Mouse (Mus musculus) embryonic facial prominence, embryonic 12.5 days (tissue): ENCODE measurements around the gene Nsmce4a. TPM values are rescaled to one million over a fixed set of nuclear protein-coding genes. Genes with fewer than 3 reads are reported as not detected.

ENCODE experiments used
- ATAC-seq: fragments of 200-750 bp; cut with Nextera tagmentation; 2 replicates; pipeline ENCODE4 v1.8.0; 2017; ENCODE audit not compliant: insufficient number of reproducible peaks, insufficient read depth, low FRiP score, low TSS enrichment
- H3K27ac ChIP-seq: fragments of 300-500 bp; sonication (generic); 2 replicates; pipeline ENCODE4 v1.5.1; 2016; ENCODE audit warnings: mild to moderate bottlenecking
- H3K27me3 ChIP-seq: fragments of 300-500 bp; sonication (generic); 2 replicates; pipeline ENCODE4 v1.6.1; 2016; ENCODE audit warnings: mild to moderate bottlenecking, moderate library complexity
- H3K36me3 ChIP-seq: fragments of 300-500 bp; sonication (generic); 2 replicates; pipeline ENCODE4 v1.6.1; 2016; ENCODE audit warnings: mild to moderate bottlenecking
- H3K4me1 ChIP-seq: fragments of 300-500 bp; sonication (generic); 2 replicates; pipeline ENCODE4 v1.6.1; 2016
- H3K4me2 ChIP-seq: fragments of 300-500 bp; sonication (generic); replicated peaks from 2 replicates; pipeline ENCODE4 v1.6.1; 2016; ENCODE audit warnings: mild to moderate bottlenecking, moderate library complexity
- H3K4me3 ChIP-seq: fragments of 300-500 bp; sonication (generic); 2 replicates; pipeline ENCODE4 v1.5.1; 2016; ENCODE audit warnings: mild to moderate bottlenecking
- H3K9ac ChIP-seq: fragments of 300-500 bp; sonication (generic); 2 replicates; pipeline ENCODE4 v1.6.1; 2016; ENCODE audit warnings: mild to moderate bottlenecking, moderate library complexity
- H3K9me3 ChIP-seq: fragments of 300-500 bp; sonication (generic); 2 replicates; pipeline ENCODE4 v1.6.1; 2016; ENCODE audit warnings: mild to moderate bottlenecking, moderate library complexity
- WGBS: fragments of 180-500 bp; shearing (Covaris S2); methylation state at CpG from one replicate; pipeline ENCODE4 v1.1.7; 2016; 5-methylcytosine and 5-hydroxymethylcytosine counted together
- polyA plus RNA-seq: library from polyadenylated mRNA; unstranded; fragments of >200 nt; fragmentation: Nextera tagmentation; extraction: Ambion mirVana; gene quantifications from 2 replicates; pipeline ENCODE4 v1.2.1, GENCODE M21; 2016

The Nsmce4a gene
- 189 and 194 TPM in 2 replicates for polyA plus RNA-seq

GRCm38 (mm10) chr7:130572821-130573220 lies at the start of gene Nsmce4a:
Gene Nsmce4a, minus strand, starts transcription at chr7:130573118.
- H3K36me3 ChIP-seq: no peaks in the 10 kb centered on the region
- no peak for ATAC-seq
- no peak within 1 kb of the TSS for H3K4me3 ChIP-seq
- no peaks in the 10 kb centered on the region for H3K27me3 ChIP-seq
- H3K9me3 ChIP-seq: no peaks in the 10 kb centered on the region
- no peak within 1 kb of the TSS for H3K4me2 ChIP-seq
- WGBS: 89% methylated on average over 8 of the region's 11 CpGs
- H3K27ac ChIP-seq: no peak within 1 kb of the TSS
- peaks cover 13% of the 10 kb centered on the region for H3K4me1 ChIP-seq
- no peak within 1 kb of the TSS for H3K9ac ChIP-seq

GRCm38 (mm10) chr7:130622359-130622758 lies 49.4 kb upstream of the Nsmce4a start:
- Histone ChIP-seq H3K4me1 (no peaks in the 10 kb centered on the region), H3K27ac (no peak overlapping the region), H3K9ac (no peak overlapping the region), H3K36me3 (no peaks in the 10 kb centered on the region), H3K27me3 (no peaks in the 10 kb centered on the region), H3K4me2 (no peak overlapping the region), H3K9me3 (no peaks in the 10 kb centered on the region), H3K4me3 (no peak overlapping the region)
- 85% methylated on average over 4 of the region's 4 CpGs for WGBS
- no peak for ATAC-seq

- Histone ChIP-seq H3K4me1 (no peaks in the 10 kb centered on the region), H3K4me2 (no peak overlapping the region), H3K9me3 (no peaks in the 10 kb centered on the region), H3K9ac (no peak overlapping the region), H3K27ac (no peak overlapping the region), H3K4me3 (no peak overlapping the region), H3K36me3 (no peaks in the 10 kb centered on the region), H3K27me3 (no peaks in the 10 kb centered on the region)
- ATAC-seq: no peak
- 58% methylated on average over 3 of the region's 3 CpGs for WGBS
Observed at GRCm38 (mm10) chr7:130621953-130622352, 49.0 kb upstream of the Nsmce4a start.

- no peaks in the 10 kb centered on the region for H3K4me1 ChIP-seq
- no peaks in the 10 kb centered on the region for H3K36me3 ChIP-seq
- 78% methylated on average over 2 of the region's 2 CpGs for WGBS
- H3K27ac ChIP-seq: no peak overlapping the region
- no peaks in the 10 kb centered on the region for H3K9me3 ChIP-seq
- H3K4me2 ChIP-seq: no peak overlapping the region
- no peak for ATAC-seq
- no peak overlapping the region for H3K4me3 ChIP-seq
- no peaks in the 10 kb centered on the region for H3K27me3 ChIP-seq
- no peak overlapping the region for H3K9ac ChIP-seq
Observed at GRCm38 (mm10) chr7:130621068-130621467, 48.1 kb upstream of the Nsmce4a start.

GRCm38 (mm10) chr7:130617591-130617990 lies 44.7 kb upstream of the Nsmce4a start:
- Histone ChIP-seq H3K9me3 (no peaks in the 10 kb centered on the region), H3K4me3 (no peak overlapping the region), H3K9ac (no peak overlapping the region), H3K4me2 (no peak overlapping the region), H3K27ac (no peak overlapping the region), H3K4me1 (no peaks in the 10 kb centered on the region), H3K27me3 (no peaks in the 10 kb centered on the region), H3K36me3 (no peaks in the 10 kb centered on the region)
- WGBS: 89% methylated on average over 3 of the region's 3 CpGs
- ATAC-seq: no peak

- Histone ChIP-seq H3K27ac (no peak overlapping the region), H3K9ac (no peak overlapping the region), H3K4me2 (no peak overlapping the region), H3K4me1 (no peaks in the 10 kb centered on the region), H3K4me3 (no peak overlapping the region), H3K9me3 (no peaks in the 10 kb centered on the region), H3K27me3 (no peaks in the 10 kb centered on the region), H3K36me3 (no peaks in the 10 kb centered on the region)
- WGBS: 64% methylated on average over 4 of the region's 4 CpGs
- no peak for ATAC-seq
Observed at GRCm38 (mm10) chr7:130613973-130614372, 41.1 kb upstream of the Nsmce4a start.

GRCm38 (mm10) chr7:130606958-130607357 lies 34.0 kb upstream of the Nsmce4a start:
- Histone ChIP-seq H3K36me3 (no peaks in the 10 kb centered on the region), H3K27me3 (no peaks in the 10 kb centered on the region), H3K4me1 (no peaks in the 10 kb centered on the region), H3K9me3 (no peaks in the 10 kb centered on the region), H3K4me3 (no peak overlapping the region), H3K4me2 (no peak overlapping the region), H3K9ac (no peak overlapping the region), H3K27ac (no peak overlapping the region)
- ATAC-seq: no peak
- WGBS: 82% methylated on average over 4 of the region's 4 CpGs

- no peak for ATAC-seq
- Histone ChIP-seq H3K36me3 (no peaks in the 10 kb centered on the region), H3K9me3 (no peaks in the 10 kb centered on the region), H3K9ac (no peak overlapping the region), H3K27ac (no peak overlapping the region), H3K4me3 (no peak overlapping the region), H3K27me3 (no peaks in the 10 kb centered on the region), H3K4me1 (no peaks in the 10 kb centered on the region), H3K4me2 (no peak overlapping the region)
- WGBS: 22% methylated on average over 6 of the region's 6 CpGs
Observed at GRCm38 (mm10) chr7:130605111-130605510, 32.2 kb upstream of the Nsmce4a start.

GRCm38 (mm10) chr7:130604390-130604789 lies 31.5 kb upstream of the Nsmce4a start:
- no peak overlapping the region for H3K4me3 ChIP-seq
- no peak overlapping the region for H3K27ac ChIP-seq
- no peaks in the 10 kb centered on the region for H3K4me1 ChIP-seq
- 75% methylated on average over 2 of the region's 2 CpGs for WGBS
- no peaks in the 10 kb centered on the region for H3K27me3 ChIP-seq
- H3K9me3 ChIP-seq: no peaks in the 10 kb centered on the region
- H3K9ac ChIP-seq: no peak overlapping the region
- no peak overlapping the region for H3K4me2 ChIP-seq
- no peaks in the 10 kb centered on the region for H3K36me3 ChIP-seq
- ATAC-seq: no peak

- H3K27me3 ChIP-seq: no peaks in the 10 kb centered on the region
- no peaks in the 10 kb centered on the region for H3K4me1 ChIP-seq
- H3K4me2 ChIP-seq: no peak overlapping the region
- no peaks in the 10 kb centered on the region for H3K9me3 ChIP-seq
- 87% methylated on average over 5 of the region's 5 CpGs for WGBS
- no peaks in the 10 kb centered on the region for H3K36me3 ChIP-seq
- no peak overlapping the region for H3K4me3 ChIP-seq
- H3K9ac ChIP-seq: no peak overlapping the region
- ATAC-seq: no peak
- H3K27ac ChIP-seq: no peak overlapping the region
Observed at GRCm38 (mm10) chr7:130603556-130603955, 30.6 kb upstream of the Nsmce4a start.

- ATAC-seq: no peak
- H3K4me3 ChIP-seq: no peak overlapping the region
- 90% methylated on average over 1 of the region's 1 CpGs for WGBS
- H3K27me3 ChIP-seq: no peaks in the 10 kb centered on the region
- H3K27ac ChIP-seq: no peak overlapping the region
- no peak overlapping the region for H3K9ac ChIP-seq
- H3K4me1 ChIP-seq: no peaks in the 10 kb centered on the region
- H3K9me3 ChIP-seq: no peaks in the 10 kb centered on the region
- no peak overlapping the region for H3K4me2 ChIP-seq
- H3K36me3 ChIP-seq: no peaks in the 10 kb centered on the region
Observed at GRCm38 (mm10) chr7:130602804-130603203, 29.9 kb upstream of the Nsmce4a start.

GRCm38 (mm10) chr7:130600546-130600945 lies 27.6 kb upstream of the Nsmce4a start:
- WGBS: 76% methylated on average over 2 of the region's 2 CpGs
- ATAC-seq: no peak

GRCm38 (mm10) chr7:130600074-130600473 lies 27.2 kb upstream of the Nsmce4a start:
- Histone ChIP-seq H3K9ac (no peak overlapping the region), H3K4me1 (no peaks in the 10 kb centered on the region), H3K36me3 (no peaks in the 10 kb centered on the region), H3K27me3 (no peaks in the 10 kb centered on the region), H3K27ac (no peak overlapping the region), H3K9me3 (no peaks in the 10 kb centered on the region), H3K4me3 (no peak overlapping the region), H3K4me2 (no peak overlapping the region)
- no peak for ATAC-seq
- 73% methylated on average over 3 of the region's 3 CpGs for WGBS

More at GRCm38 (mm10) chr7:130600546-130600945, 27.6 kb upstream of the Nsmce4a start:
- H3K9ac ChIP-seq: no peak overlapping the region
- H3K4me3 ChIP-seq: no peak overlapping the region
- H3K27ac ChIP-seq: no peak overlapping the region
- no peaks in the 10 kb centered on the region for H3K9me3 ChIP-seq
- no peaks in the 10 kb centered on the region for H3K36me3 ChIP-seq
- H3K27me3 ChIP-seq: no peaks in the 10 kb centered on the region
- no peak overlapping the region for H3K4me2 ChIP-seq
- H3K4me1 ChIP-seq: no peaks in the 10 kb centered on the region
